Mouse (Mus musculus): ENCODE results near the gene Tnnt3.

GRCm38 (mm10) chr7:142486751-142487162 lies 11.9 kb upstream of the Tnnt3 start:
- TF ChIP-seq POLR2A (IDR thresholded peaks at IDR 0.05; ENCODE audit: control insufficient read depth, extremely low read depth, insufficient read depth, low read length, poor library complexity) = no peak
- no peak for TF ChIP-seq CTCF (IDR thresholded peaks at IDR 0.05; ENCODE audit: borderline replicate concordance, control insufficient read depth, extremely low read depth, insufficient read depth, low read length, poor library complexity)

Measured in thymus, adult 2 months (tissue).